Mouse (Mus musculus) brain, embryonic 14.5 days (tissue): Measurements from ENCODE around the gene Yars.

Experiments
- CTCF ChIP-seq: fragments of 200-500 bp; IDR thresholded peaks from 2 replicates; pipeline ENCODE4 v1.5.1; 2012; ENCODE audit warnings: inconsistent platforms, mild to moderate bottlenecking, moderate library complexity, borderline replicate concordance; ENCODE audit not compliant: insufficient read depth, insufficient read length; ENCODE audit errors: extremely low read depth
- POLR2A ChIP-seq: fragments of 200-500 bp; IDR thresholded peaks from 2 replicates; pipeline ENCODE4 v1.6.1; 2012; ENCODE audit warnings: mild to moderate bottlenecking, inconsistent platforms, borderline replicate concordance; ENCODE audit not compliant: poor library complexity, insufficient read depth, insufficient read length, severe bottlenecking; ENCODE audit errors: extremely low read depth

DNA sequence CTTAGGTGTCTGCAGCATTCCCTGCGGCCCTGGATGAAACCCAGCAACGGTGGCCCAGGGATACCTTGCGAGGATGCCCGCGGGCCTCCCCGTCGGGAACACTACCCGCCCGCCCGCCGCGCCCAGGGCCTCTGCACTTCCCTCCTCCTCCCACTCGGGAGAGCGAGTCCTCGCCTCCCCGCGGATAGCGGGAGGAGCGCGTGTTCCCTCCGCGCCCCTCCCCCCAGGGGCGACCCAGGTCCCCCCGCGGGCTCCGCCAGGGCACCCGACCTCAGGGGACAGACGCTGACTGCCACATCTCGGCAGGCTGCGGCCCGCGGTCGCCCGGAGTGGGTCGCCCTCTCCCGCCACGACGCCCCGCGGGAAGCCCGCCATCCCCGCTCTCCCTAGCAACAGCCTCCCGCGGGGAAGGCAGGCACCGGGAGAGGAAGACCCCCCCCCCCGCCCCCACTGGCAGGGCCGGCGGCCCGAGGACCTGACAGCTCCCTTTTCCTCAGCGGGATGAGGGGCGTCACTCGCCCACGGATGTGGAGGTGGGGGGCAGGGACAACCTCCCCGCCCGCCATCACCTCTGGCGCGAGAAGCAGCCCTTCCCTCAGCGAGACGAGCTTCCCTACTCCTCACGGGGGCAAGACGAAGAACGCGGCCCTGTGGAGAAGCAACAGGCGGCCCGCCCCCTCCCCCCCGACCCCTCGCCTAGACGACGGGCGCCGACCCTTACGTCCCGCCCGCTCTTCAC lies 588 bp upstream of the Yars start:
- no peak; the same call in 1 of the 2 replicates for TF ChIP-seq POLR2A
- no peak for TF ChIP-seq CTCF
